Mouse (Mus musculus): ENCODE measurements around the gene AI854703. TPM values are rescaled to one million over a fixed set of nuclear protein-coding genes. Genes with fewer than 3 reads are reported as not detected.
"Not testable (repeated sequence)": the region's sequence is repeated elsewhere in the genome, so short reads cannot be mapped to it uniquely, and the experiment has no call there.

The AI854703 gene
- total RNA-seq, 1 experiment from 2014 or later = not detected

DNA sequence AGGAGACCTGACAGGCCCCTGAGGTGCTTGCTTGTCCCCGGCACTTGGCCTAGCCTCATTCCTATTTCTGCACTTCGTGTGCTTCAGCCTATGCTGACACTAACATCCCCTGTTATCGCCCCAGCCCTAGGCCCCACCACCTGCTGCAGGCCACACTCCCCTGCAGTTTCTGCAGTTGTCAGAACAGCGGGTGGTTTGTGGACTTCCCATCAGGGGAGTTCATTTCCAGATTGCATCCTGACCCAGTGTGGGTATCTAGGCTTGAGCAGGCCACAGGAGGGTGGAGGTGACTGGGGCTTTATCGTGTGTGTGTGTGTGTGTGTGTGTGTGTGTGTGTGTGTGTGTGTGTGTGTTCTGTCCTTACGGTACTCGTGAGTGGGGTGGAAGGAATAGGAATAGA is 17.1 kb upstream of the AI854703 start:
- ATAC-seq (replicated peaks; ENCODE audit: insufficient number of reproducible peaks, low FRiP score, low TSS enrichment, poor library complexity, severe bottlenecking) = no peak

DNA sequence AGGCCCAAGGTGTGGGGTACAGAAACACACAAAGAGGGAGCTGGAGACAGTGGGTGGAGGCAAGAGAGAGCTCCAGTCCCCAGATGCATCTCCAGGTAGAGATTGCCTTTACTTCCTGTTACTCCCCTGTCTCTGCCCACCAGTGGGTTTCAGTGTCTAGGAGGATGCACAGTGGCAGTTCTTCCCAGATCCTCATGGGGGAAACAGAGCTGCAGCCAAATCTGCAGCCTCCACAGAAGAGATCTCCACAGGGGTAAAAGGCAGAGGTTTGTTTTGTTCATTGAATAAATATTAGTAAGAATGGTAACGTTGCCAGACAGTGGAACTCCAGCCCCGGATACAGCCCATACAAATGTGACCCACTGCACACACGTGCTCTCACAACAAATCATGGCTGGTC is 15.9 kb upstream of the AI854703 start:
- ATAC-seq (replicated peaks; ENCODE audit: insufficient number of reproducible peaks, low FRiP score, low TSS enrichment, poor library complexity, severe bottlenecking) = no peak

DNA sequence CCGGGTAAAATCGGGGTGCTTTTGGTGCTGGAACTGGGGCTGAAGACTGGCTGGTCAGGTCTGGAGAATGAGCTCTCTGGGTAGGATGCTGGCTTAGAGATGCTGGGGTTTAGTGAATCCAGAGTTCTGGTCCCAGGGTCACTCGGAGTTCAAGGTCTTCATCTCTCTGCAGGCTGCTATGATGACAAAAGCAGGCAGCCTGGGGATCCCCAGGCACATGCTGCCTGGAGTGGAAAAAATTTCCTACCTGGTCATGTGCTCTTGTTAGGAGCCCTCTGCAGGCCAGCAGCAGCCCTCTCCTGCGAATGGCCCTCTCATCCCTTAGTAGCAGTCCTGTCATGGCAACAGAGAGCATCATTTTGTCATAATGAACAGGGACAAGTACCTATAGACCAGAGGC is 13.1 kb upstream of the AI854703 start:
- ATAC-seq (replicated peaks; ENCODE audit: insufficient number of reproducible peaks, low FRiP score, low TSS enrichment, poor library complexity, severe bottlenecking) = no peak

DNA sequence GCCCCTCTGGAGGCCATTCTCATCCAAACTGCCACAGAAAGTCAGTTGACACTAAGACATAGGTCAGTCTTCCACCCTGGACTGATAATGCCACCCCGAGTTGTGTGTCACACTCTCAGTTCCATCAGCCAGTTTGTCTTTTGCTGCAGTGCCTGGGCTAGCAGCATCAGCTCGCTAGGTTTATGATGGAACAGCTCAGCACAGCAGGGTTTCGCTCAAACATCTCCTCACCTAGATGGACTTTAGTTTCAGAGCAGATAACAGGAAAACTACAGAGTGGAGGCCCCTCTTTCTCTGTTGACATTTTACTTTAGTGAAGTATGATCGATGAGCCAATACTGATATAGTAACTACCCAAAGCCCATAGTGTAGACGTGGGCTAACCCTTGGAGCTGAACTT is 11.8 kb upstream of the AI854703 start:
- no peak for ATAC-seq (replicated peaks; ENCODE audit: insufficient number of reproducible peaks, low FRiP score, low TSS enrichment, poor library complexity, severe bottlenecking)

DNA sequence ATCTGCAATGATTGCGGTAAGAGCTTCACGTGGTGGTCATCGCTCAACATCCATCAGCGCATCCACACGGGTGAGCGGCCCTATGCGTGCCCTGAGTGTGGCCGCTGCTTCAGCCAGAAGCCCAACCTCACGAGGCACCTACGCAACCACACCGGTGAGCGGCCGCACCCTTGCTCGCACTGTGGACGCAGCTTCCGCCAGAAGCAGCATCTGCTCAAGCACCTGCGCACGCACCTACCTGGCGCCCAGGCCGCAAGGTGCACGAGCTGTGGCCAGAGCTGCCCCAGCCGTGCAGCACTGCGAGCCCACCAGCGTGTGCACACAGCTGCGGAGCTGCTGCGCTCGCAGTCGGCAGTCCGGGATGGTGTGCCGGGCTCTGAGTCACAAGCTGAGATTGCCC is 6.5 kb upstream of the AI854703 start:
- no peak for ATAC-seq (replicated peaks; ENCODE audit: insufficient number of reproducible peaks, low FRiP score, low TSS enrichment, poor library complexity, severe bottlenecking)

DNA sequence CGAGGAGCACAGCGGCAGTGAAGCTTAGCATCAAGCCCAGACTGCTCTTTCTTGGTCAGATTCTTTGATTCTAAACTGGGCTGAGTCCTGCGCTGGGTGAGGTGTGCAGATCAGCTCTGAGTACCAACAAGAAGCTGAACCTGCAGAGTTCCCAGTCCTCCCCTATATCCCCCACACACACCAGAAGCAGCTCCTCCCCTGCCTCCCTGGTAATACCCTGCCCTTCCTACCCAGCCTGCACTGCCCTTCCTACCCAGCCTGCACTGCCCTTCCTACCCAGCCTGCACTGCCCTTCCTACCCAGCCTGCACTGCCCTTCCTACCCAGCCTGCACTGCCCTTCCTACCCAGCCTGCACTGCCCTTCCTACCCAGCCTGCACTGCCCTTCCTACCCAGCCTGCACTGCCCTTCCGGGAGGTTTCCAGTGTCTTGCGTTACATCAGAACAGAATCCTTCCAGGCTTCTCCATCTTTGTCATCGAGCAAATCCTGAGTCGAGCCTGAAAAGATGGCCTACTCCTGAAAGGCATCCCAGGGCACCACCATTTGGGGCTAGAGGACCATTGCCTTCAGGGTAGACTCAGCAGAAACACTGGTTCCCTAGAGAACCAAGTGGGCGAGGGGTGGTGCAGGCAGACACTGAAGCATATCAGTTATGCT is 4.2 kb upstream of the AI854703 start:
- not testable (repeated sequence) for ATAC-seq (replicated peaks; ENCODE audit: insufficient number of reproducible peaks, low FRiP score, low TSS enrichment, poor library complexity, severe bottlenecking)

DNA sequence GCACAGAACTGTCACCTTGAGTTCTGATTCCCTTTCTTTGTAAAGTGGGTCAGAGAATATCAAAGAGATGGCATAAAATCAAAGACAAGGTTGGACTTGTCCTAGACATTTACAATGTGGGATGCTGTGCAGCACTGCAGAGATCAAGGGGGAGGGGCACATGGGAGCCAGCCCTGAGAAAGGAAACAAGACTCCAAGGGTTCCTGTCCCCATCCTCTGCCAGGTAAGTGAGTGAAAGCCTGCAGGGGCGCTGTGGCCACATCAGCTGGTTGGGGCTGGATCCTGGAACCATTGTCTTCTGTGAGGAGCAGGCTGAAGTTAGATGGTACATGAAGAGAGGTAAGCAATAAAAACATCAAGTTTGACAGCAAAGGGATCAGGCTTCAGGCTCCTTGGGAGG is 3.1 kb upstream of the AI854703 start:
- no peak for ATAC-seq (replicated peaks; ENCODE audit: insufficient number of reproducible peaks, low FRiP score, low TSS enrichment, poor library complexity, severe bottlenecking)

DNA sequence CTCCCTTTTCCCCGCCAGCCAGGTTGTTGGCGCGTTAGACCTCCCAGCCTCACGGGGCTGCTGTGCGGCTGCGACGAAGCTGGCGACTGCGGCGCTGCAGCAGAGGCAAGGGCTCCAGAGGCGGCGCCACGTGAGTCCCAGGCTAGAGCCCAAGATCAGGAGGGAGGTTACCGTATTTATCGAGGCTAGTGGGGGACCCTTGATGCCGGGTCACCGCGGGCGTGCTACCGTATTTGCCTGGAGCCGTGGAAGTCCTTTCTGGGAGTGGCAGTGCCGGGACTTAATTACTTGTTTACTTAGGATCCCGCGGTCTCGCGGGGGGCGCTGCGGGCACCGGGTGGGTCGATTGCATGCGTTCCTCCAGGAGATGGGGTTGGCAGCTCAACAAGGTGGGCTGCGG is 420 bp downstream of the AI854703 start:
- no peak for ATAC-seq (replicated peaks; ENCODE audit: insufficient number of reproducible peaks, low FRiP score, low TSS enrichment, poor library complexity, severe bottlenecking)

DNA sequence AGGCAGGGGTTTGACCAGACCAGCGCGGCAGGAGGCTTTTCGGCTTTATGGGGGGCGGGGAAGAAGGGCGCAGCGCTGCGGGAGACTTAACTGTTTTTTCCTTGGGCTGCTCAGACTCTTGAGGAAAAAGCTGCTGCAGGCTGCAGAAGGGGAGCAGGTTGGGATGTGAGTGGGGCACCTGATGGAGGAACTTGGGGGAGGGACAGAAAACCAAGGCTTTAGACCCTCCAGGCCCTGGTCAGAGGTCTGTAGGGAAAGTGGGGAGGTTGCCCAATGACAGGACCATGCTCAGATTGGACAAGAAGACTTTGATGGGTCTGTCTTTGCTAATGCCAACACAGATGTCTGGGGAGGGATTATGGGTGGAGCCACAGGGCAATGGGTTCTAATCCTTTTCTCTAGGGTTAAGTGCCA is 954 bp downstream of the AI854703 start:
- no peak for ATAC-seq (replicated peaks; ENCODE audit: insufficient number of reproducible peaks, low FRiP score, low TSS enrichment, poor library complexity, severe bottlenecking)

DNA sequence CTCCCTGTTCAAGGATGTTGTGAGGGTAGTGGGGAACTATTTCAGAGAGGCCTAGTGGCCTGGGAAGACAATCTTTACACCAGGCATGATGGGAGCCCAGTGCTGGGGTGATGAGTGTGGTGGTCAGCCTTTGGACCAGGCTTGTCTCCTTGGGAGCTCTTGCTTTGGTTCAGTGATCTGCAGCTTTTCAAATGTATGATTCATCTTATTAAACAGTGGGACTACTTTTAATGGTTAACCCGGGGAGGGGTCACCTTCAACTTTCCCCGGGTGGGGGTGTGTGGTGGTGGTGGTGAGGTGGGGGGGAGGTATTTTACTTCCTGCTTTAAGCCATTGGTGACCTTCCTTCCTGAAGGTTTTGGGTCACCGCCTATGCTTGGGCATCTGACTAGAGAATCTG is 1.8 kb downstream of the AI854703 start:
- ATAC-seq (replicated peaks; ENCODE audit: insufficient number of reproducible peaks, low FRiP score, low TSS enrichment, poor library complexity, severe bottlenecking) = no peak

DNA sequence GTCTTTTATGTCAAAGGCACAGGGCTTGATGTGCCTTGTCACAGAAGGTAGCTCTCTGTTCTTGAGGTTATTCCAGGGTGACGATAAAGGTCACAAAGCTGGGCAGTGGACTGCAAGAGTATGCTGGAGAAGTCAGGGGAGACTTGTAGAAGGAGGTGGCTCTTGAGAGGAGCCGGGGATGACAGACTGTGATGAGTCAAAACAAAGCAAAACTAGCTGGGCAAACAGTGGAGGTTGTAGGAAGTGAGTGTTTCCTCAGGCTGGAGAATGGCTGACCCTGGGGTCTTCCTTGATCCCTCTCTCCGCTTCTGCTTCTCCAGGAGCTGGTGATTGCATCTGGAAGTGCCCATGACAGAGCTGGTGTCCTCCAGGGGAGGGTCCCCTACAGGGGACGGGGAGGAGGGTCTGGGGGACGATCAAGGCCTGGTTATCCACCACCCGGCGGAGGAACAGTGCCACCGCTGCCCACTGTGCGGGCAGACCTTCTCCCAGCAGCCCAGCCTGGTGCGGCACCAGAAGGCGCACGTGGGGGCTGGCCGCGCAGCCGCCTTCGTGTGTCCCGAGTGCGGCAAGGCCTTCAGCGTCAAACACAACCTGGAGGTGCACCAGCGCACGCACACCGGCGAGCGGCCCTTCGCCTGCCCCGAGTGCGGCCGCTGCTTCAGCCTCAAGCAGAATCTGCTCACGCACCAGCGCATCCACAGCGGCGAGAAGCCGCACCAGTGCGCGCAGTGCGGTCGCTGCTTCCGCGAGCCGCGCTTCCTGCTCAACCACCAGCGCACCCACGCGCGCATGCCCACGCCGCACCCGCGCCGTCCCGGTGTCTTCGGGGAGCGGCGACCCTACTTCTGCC is 2.5 kb downstream of the AI854703 start:
- ATAC-seq (replicated peaks; ENCODE audit: insufficient number of reproducible peaks, low FRiP score, low TSS enrichment, poor library complexity, severe bottlenecking) = no peak

DNA sequence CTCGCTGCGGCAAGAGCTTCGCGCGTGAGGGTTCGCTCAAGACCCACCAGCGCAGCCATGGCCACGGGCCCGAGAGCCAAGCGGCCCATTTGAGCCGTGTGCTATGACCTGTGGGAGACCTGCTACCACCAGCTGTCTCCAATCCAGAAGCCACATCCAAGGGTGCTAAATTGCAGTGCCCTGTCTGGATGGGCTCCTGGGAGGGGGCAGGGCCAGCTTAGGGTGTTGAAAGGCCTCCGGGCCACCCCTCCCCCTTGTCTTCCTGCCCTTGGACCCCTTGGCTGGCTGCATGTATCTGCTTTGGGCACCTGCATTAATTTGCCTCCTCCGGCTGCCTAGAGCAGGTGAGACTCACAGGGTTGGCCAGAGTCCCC is 3.1 kb downstream of the AI854703 start:
- no peak for ATAC-seq (replicated peaks; ENCODE audit: insufficient number of reproducible peaks, low FRiP score, low TSS enrichment, poor library complexity, severe bottlenecking)

DNA sequence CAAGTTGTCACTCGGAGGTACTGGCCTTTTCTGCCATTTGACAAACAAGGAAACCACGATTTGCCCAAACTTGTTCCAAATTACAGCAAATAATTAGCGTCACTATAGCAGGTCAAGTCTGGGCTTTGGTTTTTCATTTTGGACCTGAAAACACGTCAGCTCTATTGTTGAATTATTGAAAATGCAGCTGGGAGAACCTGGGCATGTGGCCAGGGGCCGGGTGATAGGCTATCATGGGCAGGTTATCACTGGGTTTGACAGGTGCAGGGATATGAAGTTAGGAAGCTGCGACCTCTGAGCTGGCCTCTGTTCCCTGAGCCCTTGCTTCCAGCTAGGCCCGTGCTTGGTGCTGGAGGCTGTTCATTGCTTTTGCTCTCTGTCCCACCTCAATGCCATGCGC is 4.3 kb downstream of the AI854703 start:
- no peak for ATAC-seq (replicated peaks; ENCODE audit: insufficient number of reproducible peaks, low FRiP score, low TSS enrichment, poor library complexity, severe bottlenecking)

DNA sequence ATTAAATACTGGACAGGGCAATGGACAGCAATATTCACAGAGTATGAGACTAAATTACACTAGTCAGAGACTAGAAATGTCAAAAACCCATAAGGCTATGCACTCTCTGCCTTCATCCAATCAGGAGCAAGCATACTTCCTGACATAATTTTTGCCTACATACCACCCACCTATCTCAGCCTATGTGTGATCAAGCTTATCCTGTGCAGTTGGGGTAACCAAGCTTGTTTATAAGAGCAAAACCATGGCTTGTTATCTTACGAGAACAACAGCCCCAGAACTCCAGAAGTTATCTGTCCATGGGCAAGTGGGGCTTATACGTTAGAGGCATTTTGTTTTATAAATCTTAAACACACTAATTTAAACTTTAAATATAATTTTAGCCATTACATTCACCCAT is 8.5 kb downstream of the AI854703 start:
- no peak for ATAC-seq (replicated peaks; ENCODE audit: insufficient number of reproducible peaks, low FRiP score, low TSS enrichment, poor library complexity, severe bottlenecking)

DNA sequence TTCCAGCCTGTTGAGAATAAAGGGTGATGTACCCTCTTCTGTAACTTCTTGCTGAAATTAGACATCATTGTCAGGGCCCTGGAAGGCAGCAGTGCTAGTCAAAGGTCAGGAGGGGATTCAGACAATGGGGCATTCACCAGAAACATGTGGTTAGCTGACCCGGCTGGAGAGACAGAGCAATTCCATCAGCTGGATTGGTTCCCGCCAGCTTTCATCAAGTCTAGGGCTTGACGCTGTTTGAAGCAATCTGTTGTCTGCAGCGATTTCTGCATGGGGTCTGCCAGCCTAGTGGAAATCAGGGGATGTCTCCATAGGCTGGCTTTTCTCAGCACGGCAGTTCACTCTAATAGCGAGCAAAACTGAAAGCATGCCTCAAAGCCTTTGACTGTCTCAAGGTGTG is 10.0 kb downstream of the AI854703 start:
- no peak for ATAC-seq (replicated peaks; ENCODE audit: insufficient number of reproducible peaks, low FRiP score, low TSS enrichment, poor library complexity, severe bottlenecking)

DNA sequence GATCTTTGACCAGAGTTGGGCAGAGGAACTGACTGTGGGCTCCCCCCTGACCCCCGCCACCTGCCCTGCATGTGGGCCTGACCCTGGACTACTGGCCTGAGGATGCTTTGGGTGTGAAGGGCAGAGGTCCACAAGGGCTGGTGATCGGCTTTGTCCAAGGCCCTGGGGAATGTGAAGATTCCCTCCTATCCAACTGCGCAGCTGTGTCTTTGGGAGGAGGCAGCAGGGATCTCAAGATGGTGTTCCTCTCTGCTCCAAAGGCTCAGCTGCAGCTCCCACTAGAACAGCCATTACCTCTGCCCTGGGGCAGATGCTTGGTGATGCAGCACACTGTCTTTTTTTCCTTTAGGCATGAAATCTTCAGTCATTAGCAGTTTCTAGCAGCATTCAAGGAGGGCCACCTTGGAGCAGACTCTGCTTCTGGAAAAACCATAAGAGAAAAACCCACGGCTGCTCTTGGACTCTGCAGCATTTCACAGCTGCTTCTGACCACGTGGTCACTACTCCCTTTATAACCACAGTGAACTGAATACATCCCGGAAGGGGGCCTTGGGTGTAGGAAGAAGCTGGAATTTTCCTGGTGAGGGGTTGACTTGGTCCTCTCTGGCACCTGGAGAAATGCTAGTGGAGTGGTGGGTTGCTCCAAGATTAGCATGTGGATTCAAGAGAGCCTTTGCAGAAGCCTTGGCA is 11.4 kb downstream of the AI854703 start:
- ATAC-seq (replicated peaks; ENCODE audit: insufficient number of reproducible peaks, low FRiP score, low TSS enrichment, poor library complexity, severe bottlenecking) = no peak

DNA sequence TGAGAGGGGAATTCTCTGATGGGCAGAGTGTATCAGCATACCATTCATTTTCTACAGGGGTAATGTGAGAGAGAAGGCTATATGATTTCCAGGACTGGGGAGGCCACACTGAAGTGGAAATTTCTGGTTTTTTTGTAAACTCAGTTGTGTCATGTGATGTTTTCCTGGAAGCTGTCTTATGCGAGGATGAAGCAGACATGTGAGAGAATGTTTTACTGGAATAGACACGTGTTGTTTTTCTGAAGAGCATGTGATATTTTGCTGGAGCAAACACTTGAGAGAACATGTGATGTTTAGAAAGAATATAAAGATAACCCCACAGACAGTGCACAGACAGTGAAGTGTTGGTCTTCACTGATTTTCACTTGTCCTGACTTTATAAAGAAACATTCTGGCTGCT is 12.0 kb downstream of the AI854703 start:
- no peak for ATAC-seq (replicated peaks; ENCODE audit: insufficient number of reproducible peaks, low FRiP score, low TSS enrichment, poor library complexity, severe bottlenecking)

DNA sequence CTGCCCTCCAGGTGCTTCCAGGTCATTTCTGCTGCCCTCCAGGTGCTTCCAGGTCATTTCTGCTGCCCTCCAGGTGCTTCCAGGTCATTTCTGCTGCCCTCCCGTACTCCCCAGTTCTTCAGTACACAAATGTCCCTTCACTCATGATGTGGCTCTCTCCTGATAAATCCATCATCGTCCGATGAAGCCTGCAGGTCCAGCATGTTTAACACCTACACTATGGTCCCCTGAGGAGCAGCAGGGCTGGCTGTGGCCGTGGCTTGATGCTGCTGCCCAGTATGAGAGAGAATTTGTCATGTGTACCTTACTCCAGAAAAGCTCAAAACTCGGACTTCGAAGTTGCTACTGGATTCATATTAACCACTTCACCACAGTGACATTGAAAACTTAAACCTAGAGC is 14.8 kb downstream of the AI854703 start:
- no peak for ATAC-seq (replicated peaks; ENCODE audit: insufficient number of reproducible peaks, low FRiP score, low TSS enrichment, poor library complexity, severe bottlenecking)

DNA sequence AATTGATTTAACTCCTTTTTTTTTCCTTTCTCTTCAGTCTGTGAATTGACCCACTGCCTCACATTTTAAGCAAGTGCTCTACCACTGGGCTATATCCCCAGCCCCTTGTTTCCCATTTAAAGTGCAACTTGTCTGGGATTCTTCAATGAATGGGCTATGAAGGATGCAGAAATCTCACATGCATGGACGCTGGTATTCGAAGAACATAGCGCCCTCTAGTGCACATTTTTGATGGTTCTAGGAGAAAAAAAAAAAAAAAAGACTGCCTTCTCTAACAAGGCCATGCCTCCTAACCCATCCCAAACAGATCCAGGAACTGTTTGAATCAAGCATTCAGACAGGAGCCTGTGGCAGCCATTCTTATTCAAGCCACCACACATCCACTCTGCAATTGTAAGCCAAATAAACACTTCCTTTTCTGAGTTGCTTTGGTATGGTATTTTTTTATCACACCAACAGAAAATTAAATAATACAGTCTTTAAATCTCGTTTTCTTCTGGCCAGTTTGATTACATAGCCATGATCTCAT is 16.3 kb downstream of the AI854703 start:
- ATAC-seq (replicated peaks; ENCODE audit: insufficient number of reproducible peaks, low FRiP score, low TSS enrichment, poor library complexity, severe bottlenecking) = no peak

Measured in monocyte, adult 5-6 weeks (primary cell).